Comparison of ENCODE assay signal across 8 mouse cellular contexts in the genomic region with DNA sequence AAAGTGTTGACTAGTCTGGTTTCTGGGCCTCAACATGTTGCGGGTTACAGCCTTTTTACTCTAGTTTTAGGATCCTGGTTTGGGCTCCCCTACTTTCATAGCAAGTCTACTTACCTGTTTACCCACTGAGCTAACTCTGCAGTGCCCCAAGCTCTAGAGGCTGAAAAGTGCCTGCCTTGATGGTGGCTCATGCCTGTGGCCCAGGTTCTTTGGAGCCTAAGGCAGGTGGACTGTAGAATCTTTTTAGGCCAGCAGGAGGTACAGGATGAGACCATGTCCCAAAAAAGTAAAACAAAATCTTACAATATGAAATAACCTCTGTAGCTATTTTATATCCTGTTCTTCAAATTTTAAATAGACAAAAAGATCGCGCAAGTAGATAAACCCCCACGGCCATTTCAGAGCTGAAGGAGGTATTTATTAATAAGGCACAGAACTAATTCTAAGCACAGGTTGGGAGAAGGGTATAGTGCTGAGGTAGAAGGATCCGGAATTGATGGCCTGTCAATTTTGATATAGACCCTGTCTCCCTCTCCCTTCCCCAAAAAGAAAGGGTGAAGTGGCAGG. TPM values are rescaled to one million over a fixed set of nuclear protein-coding genes. Genes with fewer than 3 reads are reported as not detected.
A peak's percentile ranks its signal among the peaks of the same experiment; 100 is the strongest.
DNase-seq lines count a peak whose midpoint lies in the region; ATAC-seq lines count a peak whose summit lies in the region.

No protein-coding gene starts in this region.

- peak; percentile 39 for DNase-seq in CD4-positive, CD25-positive, alpha-beta regulatory T cell, adult 2 months (ENCODE audit: low read depth, low spot score)
- DNase-seq in liver, embryonic 11.5 days (ENCODE audit: low spot score), result no peak
- no peak for DNase-seq in testis, postnatal 14 days (ENCODE audit: low spot score)

- ATAC-seq in CD4-positive, CD25-positive, alpha-beta regulatory T cell, adult 4 months, result no peak
- ATAC-seq in megakaryocyte, adult 5-6 weeks (ENCODE audit: poor library complexity, severe bottlenecking), result no peak
- ATAC-seq in liver, embryonic 11.5 days (replicated peaks; ENCODE audit: low FRiP score), result no peak
- no peak for ATAC-seq in stomach, embryonic 16.5 days (ENCODE audit: insufficient read depth, low FRiP score)
- ATAC-seq in cerebellum, adult (ENCODE audit: insufficient number of reproducible peaks, low FRiP score, low TSS enrichment), result no peak

- peaks cover 49% of the 10 kb centered on the region for H3K36me3 ChIP-seq in megakaryocyte, embryonic 14.5 days (replicated peaks; ENCODE audit: low read length)
- H3K36me3 ChIP-seq in liver, embryonic 11.5 days (ENCODE audit: control insufficient read depth, insufficient read depth, low read length), result peaks cover 12% of the 10 kb centered on the region
- H3K36me3 ChIP-seq in stomach, embryonic 16.5 days (ENCODE audit: control insufficient read depth, insufficient read depth, low read length), result peaks cover 14% of the 10 kb centered on the region; the same call in 1 of the 2 replicates

- H3K9me3 ChIP-seq in megakaryocyte, embryonic 14.5 days, result no peaks in the 10 kb centered on the region
- H3K9me3 ChIP-seq in liver, embryonic 11.5 days (ENCODE audit: control insufficient read depth, low read length), result no peaks in the 10 kb centered on the region
- no peaks in the 10 kb centered on the region for H3K9me3 ChIP-seq in stomach, embryonic 16.5 days (replicated peaks; ENCODE audit: control insufficient read depth, low read length)

- H3K9ac ChIP-seq in liver, embryonic 11.5 days (ENCODE audit: low read depth, low read length), result peak overlapping the region; percentile 99
- peak overlapping the region; percentile 98 for H3K9ac ChIP-seq in stomach, embryonic 16.5 days (ENCODE audit: low read length)

- peaks cover 33% of the 10 kb centered on the region for H3K4me1 ChIP-seq in megakaryocyte, embryonic 14.5 days
- peaks cover 12% of the 10 kb centered on the region for H3K4me1 ChIP-seq in liver, embryonic 11.5 days (replicated peaks; ENCODE audit: control insufficient read depth, insufficient read depth, low read length)
- H3K4me1 ChIP-seq in stomach, embryonic 16.5 days (ENCODE audit: control insufficient read depth, insufficient read depth, low read length), result peaks cover 25% of the 10 kb centered on the region

- WGBS in liver, embryonic 11.5 days, result 66% methylated on average over 5 of the region's 5 CpGs
- 78% methylated on average over 5 of the region's 5 CpGs for WGBS in stomach, embryonic 16.5 days

- peak overlapping the region; percentile 97 for H3K4me3 ChIP-seq in megakaryocyte, embryonic 14.5 days (replicated peaks)
- H3K4me3 ChIP-seq in liver, embryonic 11.5 days (ENCODE audit: low read depth, low read length), result peak overlapping the region; percentile 98
- peak overlapping the region; percentile 96 for H3K4me3 ChIP-seq in stomach, embryonic 16.5 days (replicated peaks; ENCODE audit: low read length)

- H3K27me3 ChIP-seq in megakaryocyte, embryonic 14.5 days (replicated peaks), result no peaks in the 10 kb centered on the region
- H3K27me3 ChIP-seq in liver, embryonic 11.5 days (replicated peaks; ENCODE audit: control insufficient read depth, insufficient read depth, low read length), result no peaks in the 10 kb centered on the region
- no peaks in the 10 kb centered on the region for H3K27me3 ChIP-seq in stomach, embryonic 16.5 days (ENCODE audit: control insufficient read depth, insufficient read depth, low read length)

- H3K27ac ChIP-seq in liver, embryonic 11.5 days (ENCODE audit: low read depth, low read length), result peak overlapping the region; percentile 40
- peak overlapping the region; percentile 33 for H3K27ac ChIP-seq in stomach, embryonic 16.5 days (ENCODE audit: low read length)

- H3K4me2 ChIP-seq in liver, embryonic 11.5 days, result peak overlapping the region; percentile 76
- H3K4me2 ChIP-seq in stomach, embryonic 16.5 days (ENCODE audit: low read depth, low read length), result peak overlapping the region; percentile 86

RNA-seq across cellular contexts. Expression of gene Hspd1, which starts 1.5 kb away (rescaled TPM):
- polyA plus RNA-seq in CD4-positive, CD25-positive, alpha-beta regulatory T cell, adult 4 months (2017; shearing (Covaris generic)), result 100 to 1,000 TPM; 145 to 175 TPM
- 11.8 and 31.5 TPM in 2 replicates for polyA plus RNA-seq in megakaryocyte, embryonic 14.5 days (2012; ENCODE audit: insufficient read depth, low replicate concordance)
- total RNA-seq in megakaryocyte, adult 5-6 weeks (2015), result 56.6 and 68.6 TPM in 2 replicates
- total RNA-seq in megakaryocyte, adult 5-6 weeks (2017), result 112 and 120 TPM in 2 replicates
- polyA plus RNA-seq in liver, embryonic 11.5 days (2014; fragmentation: Nextera tagmentation; extraction: Ambion mirVana), result 809 and 855 TPM in 2 replicates
- polyA plus RNA-seq in stomach, embryonic 16.5 days (2015; fragmentation: Nextera tagmentation; extraction: Ambion mirVana), result 382 and 410 TPM in 2 replicates

RNA-seq across cellular contexts. Expression of gene Hspe1, which starts 1.6 kb away (rescaled TPM):
- 100 to 1,000 TPM; 128 to 193 TPM for polyA plus RNA-seq in CD4-positive, CD25-positive, alpha-beta regulatory T cell, adult 4 months (2017; shearing (Covaris generic))
- 21.9 and 66.1 TPM in 2 replicates for polyA plus RNA-seq in megakaryocyte, embryonic 14.5 days (2012; ENCODE audit: insufficient read depth, low replicate concordance)
- 119 TPM in 2 replicates for total RNA-seq in megakaryocyte, adult 5-6 weeks (2015)
- 121 and 162 TPM in 2 replicates for total RNA-seq in megakaryocyte, adult 5-6 weeks (2017)
- polyA plus RNA-seq in liver, embryonic 11.5 days (2014; fragmentation: Nextera tagmentation; extraction: Ambion mirVana), result 894 and 968 TPM in 2 replicates
- polyA plus RNA-seq in stomach, embryonic 16.5 days (2015; fragmentation: Nextera tagmentation; extraction: Ambion mirVana), result 364 and 480 TPM in 2 replicates

RNA-seq across cellular contexts. Expression of gene Coq10b, which starts 37.0 kb away (rescaled TPM):
- polyA plus RNA-seq in CD4-positive, CD25-positive, alpha-beta regulatory T cell, adult 4 months (2017; shearing (Covaris generic)), result 10 to 100 TPM; 14.8 to 18.2 TPM
- 0.99 and 9.1 TPM in 2 replicates for polyA plus RNA-seq in megakaryocyte, embryonic 14.5 days (2012; ENCODE audit: insufficient read depth, low replicate concordance)
- 28.5 and 28.6 TPM in 2 replicates for total RNA-seq in megakaryocyte, adult 5-6 weeks (2015)
- 25.4 and 25.8 TPM in 2 replicates for total RNA-seq in megakaryocyte, adult 5-6 weeks (2017)
- polyA plus RNA-seq in liver, embryonic 11.5 days (2014; fragmentation: Nextera tagmentation; extraction: Ambion mirVana), result 21.1 and 22.2 TPM in 2 replicates
- polyA plus RNA-seq in stomach, embryonic 16.5 days (2015; fragmentation: Nextera tagmentation; extraction: Ambion mirVana), result 22.0 and 24.4 TPM in 2 replicates

RNA-seq across cellular contexts. Expression of gene Mob4, which starts 41.5 kb away (rescaled TPM):
- polyA plus RNA-seq in CD4-positive, CD25-positive, alpha-beta regulatory T cell, adult 4 months (2017; shearing (Covaris generic)), result 100 to 1,000 TPM; 114 to 124 TPM
- 7.0 TPM in 1 of 2 replicates, not detected in the other for polyA plus RNA-seq in megakaryocyte, embryonic 14.5 days (2012; ENCODE audit: insufficient read depth, low replicate concordance)
- total RNA-seq in megakaryocyte, adult 5-6 weeks (2015), result 58.9 and 68.5 TPM in 2 replicates
- total RNA-seq in megakaryocyte, adult 5-6 weeks (2017), result 50.4 and 56.6 TPM in 2 replicates
- polyA plus RNA-seq in liver, embryonic 11.5 days (2014; fragmentation: Nextera tagmentation; extraction: Ambion mirVana), result 82.1 and 94.4 TPM in 2 replicates
- polyA plus RNA-seq in stomach, embryonic 16.5 days (2015; fragmentation: Nextera tagmentation; extraction: Ambion mirVana), result 153 TPM in 2 replicates
